Mouse (Mus musculus): ENCODE results near the gene Clrn3.

- TF ChIP-seq CTCF (IDR thresholded peaks at IDR 0.05; ENCODE audit: extremely low read depth, insufficient read length, insufficient replicate concordance, low read depth, low read length) (no peak), POLR2A (IDR thresholded peaks at IDR 0.05; ENCODE audit: low read depth, low read length) (no peak)
Observed at GRCm38 (mm10) chr7:135520241-135520640, 8.2 kb downstream of the Clrn3 start.

Data from small intestine, adult 2 months (tissue).